Mouse (Mus musculus): ENCODE results near the gene Brsk2. TPM values are rescaled to one million over a fixed set of nuclear protein-coding genes. Genes with fewer than 3 reads are reported as not detected.

The Brsk2 gene
- polyA plus RNA-seq, 1 experiment from 2014 or later = 0.88 TPM

GRCm38 (mm10) chr7:142050536-142050935 is 101.0 kb downstream of the Brsk2 start:
- no peak for TF ChIP-seq CTCF (IDR thresholded peaks at IDR 0.05; ENCODE audit: low read depth)
- Histone ChIP-seq H3K4me3 (ENCODE audit: low read depth, low read length) (no peak overlapping the region), H3K9ac (no peak overlapping the region), H3K27me3 (ENCODE audit: insufficient read depth, low read length) (no peaks in the 10 kb centered on the region), H3K27ac (ENCODE audit: low read depth) (no peak overlapping the region), H3K4me2 (no peak overlapping the region), H3K4me1 (ENCODE audit: insufficient read depth) (no peaks in the 10 kb centered on the region), H3K9me3 (ENCODE audit: low read depth, low read length) (no peaks in the 10 kb centered on the region), H3K36me3 (ENCODE audit: insufficient read depth) (peaks cover 19% of the 10 kb centered on the region; the same call in 1 of the 2 replicates)
- no peak for ATAC-seq (ENCODE audit: insufficient read depth)
- DNase-seq = no peak

Small RNA genes lying within 50 kb of the gene (microRNA-seq; reads per million reads assigned to microRNA genes)
- gene Mir3104 (ENCODE audit: borderline number of aligned reads) = not detected

Other genes starting within 250 kb of the Brsk2 start
- gene Muc5ac, start 160.8 kb upstream of the Brsk2 start, polyA plus RNA-seq (2014; fragmentation: Nextera tagmentation; extraction: Ambion mirVana) = 0.18 and 0.28 TPM in 2 replicates
- gene Muc5b, start 110.7 kb upstream of the Brsk2 start, polyA plus RNA-seq (2014; fragmentation: Nextera tagmentation; extraction: Ambion mirVana) = 0.07 and 0.15 TPM in 2 replicates
- gene Tollip, start 31.2 kb upstream of the Brsk2 start, polyA plus RNA-seq (2014; fragmentation: Nextera tagmentation; extraction: Ambion mirVana) = 50.3 and 54.5 TPM in 2 replicates
- 76.2 and 78.4 TPM in 2 replicates for gene Mob2, start 111.3 kb downstream of the Brsk2 start, polyA plus RNA-seq (2014; fragmentation: Nextera tagmentation; extraction: Ambion mirVana)
- gene Dusp8, start 146.1 kb downstream of the Brsk2 start, polyA plus RNA-seq (2014; fragmentation: Nextera tagmentation; extraction: Ambion mirVana) = 1.8 and 1.9 TPM in 2 replicates
- gene Gm45618, start 171.0 kb downstream of the Brsk2 start, polyA plus RNA-seq (2014; fragmentation: Nextera tagmentation; extraction: Ambion mirVana) = not detected in 2 replicates
- gene Gm39115, start 186.3 kb downstream of the Brsk2 start, polyA plus RNA-seq (2014; fragmentation: Nextera tagmentation; extraction: Ambion mirVana) = not detected in 2 replicates
- not detected in 2 replicates for gene Gm45337, start 194.9 kb downstream of the Brsk2 start, polyA plus RNA-seq (2014; fragmentation: Nextera tagmentation; extraction: Ambion mirVana)
- not detected in 2 replicates for gene Gm29735, start 207.4 kb downstream of the Brsk2 start, polyA plus RNA-seq (2014; fragmentation: Nextera tagmentation; extraction: Ambion mirVana)
- gene Gm4553, start 216.0 kb downstream of the Brsk2 start, polyA plus RNA-seq (2014; fragmentation: Nextera tagmentation; extraction: Ambion mirVana) = not detected in 2 replicates
- not detected in 2 replicates for gene Krtap5-2, start 226.3 kb downstream of the Brsk2 start, polyA plus RNA-seq (2014; fragmentation: Nextera tagmentation; extraction: Ambion mirVana)
- not detected in 2 replicates for gene Gm10153, start 240.6 kb downstream of the Brsk2 start, polyA plus RNA-seq (2014; fragmentation: Nextera tagmentation; extraction: Ambion mirVana)